17 mouse cellular contexts compared by ENCODE assay signal in genomic region chr16:91300641-91301441, GRCm38 (mm10). TPM values are rescaled to one million over a fixed set of nuclear protein-coding genes. Genes with fewer than 3 reads are reported as not detected.
DNase-seq lines count a peak whose midpoint lies in the region; ATAC-seq and TF ChIP-seq lines count a peak whose summit lies in the region.
"Had no signal": no experiment of that assay in that cellular context is flagged by ENCODE, and none has a peak within 500 bp of the region (broad histone marks: within the 10 kb centered on the region; RNA-seq: fewer than 3 reads in every experiment).

No protein-coding gene starts in this region.

- H3K4me3 ChIP-seq in layer of hippocampus, adult 2 months, result peak overlapping the region; percentile 18; the same call in 1 of the 2 replicates
- peak overlapping the region; percentile 24 for H3K4me3 ChIP-seq in forebrain, embryonic 16.5 days (replicated peaks; ENCODE audit: low read length)
- peak overlapping the region; percentile 41 for H3K4me3 ChIP-seq in midbrain, embryonic 10.5 days
- H3K4me3 ChIP-seq in neural tube, embryonic 14.5 days (ENCODE audit: low read depth, low read length), result no peak overlapping the region
- H3K4me3 ChIP-seq: heart, embryonic 15.5 days; liver, embryonic 13.5 days; stomach, embryonic 15.5 days had no signal

- H3K4me1 ChIP-seq in forebrain, embryonic 16.5 days (replicated peaks; ENCODE audit: control insufficient read depth, insufficient read depth, low read length), result peaks cover 38% of the 10 kb centered on the region
- peaks cover 76% of the 10 kb centered on the region for H3K4me1 ChIP-seq in midbrain, embryonic 10.5 days
- H3K4me1 ChIP-seq in neural tube, embryonic 14.5 days (ENCODE audit: control insufficient read depth, insufficient read depth, low read length), result no peaks in the 10 kb centered on the region
- H3K4me1 ChIP-seq: liver, embryonic 13.5 days; stomach, embryonic 15.5 days had no signal

- peaks cover 42% of the 10 kb centered on the region for H3K27me3 ChIP-seq in forebrain, embryonic 16.5 days (replicated peaks; ENCODE audit: control insufficient read depth, insufficient read depth, low read length)
- peaks cover 100% of the 10 kb centered on the region for H3K27me3 ChIP-seq in midbrain, embryonic 10.5 days (ENCODE audit: low read depth, poor library complexity, severe bottlenecking)
- H3K27me3 ChIP-seq in neural tube, embryonic 14.5 days (ENCODE audit: control insufficient read depth, insufficient read depth, low read length), result peaks cover 57% of the 10 kb centered on the region

- no peak overlapping the region for H3K27ac ChIP-seq in layer of hippocampus, adult 2 months
- no peak overlapping the region for H3K27ac ChIP-seq in forebrain, embryonic 16.5 days (ENCODE audit: low read length)
- H3K27ac ChIP-seq in midbrain, embryonic 10.5 days (replicated peaks), result peak overlapping the region; percentile 49
- H3K27ac ChIP-seq in neural tube, embryonic 14.5 days (ENCODE audit: low read depth, low read length), result no peak overlapping the region
- H3K27ac ChIP-seq: heart, embryonic 15.5 days; liver, embryonic 13.5 days; stomach, embryonic 15.5 days had no signal

- H3K9ac ChIP-seq in forebrain, embryonic 16.5 days (replicated peaks; ENCODE audit: low read depth, low read length), result no peak overlapping the region
- no peak overlapping the region for H3K9ac ChIP-seq in neural tube, embryonic 14.5 days (replicated peaks; ENCODE audit: low read depth, low read length)
- H3K9ac ChIP-seq: heart, embryonic 15.5 days; liver, embryonic 13.5 days; stomach, embryonic 15.5 days had no signal

- peak; percentile 39; the same call in 1 of the 2 replicates for ATAC-seq in forebrain, embryonic 16.5 days
- no peak for ATAC-seq in neural tube, embryonic 14.5 days (ENCODE audit: low read depth)
- no peak for ATAC-seq in inflammation-experienced regulatory T-cells, adult 6 months
- ATAC-seq: lung, postnatal 0 days had no signal

- H3K4me2 ChIP-seq in forebrain, embryonic 16.5 days (ENCODE audit: low read length), result peak overlapping the region; percentile 43
- H3K4me2 ChIP-seq in neural tube, embryonic 14.5 days (ENCODE audit: low read depth, low read length), result peak overlapping the region; percentile 17
- H3K4me2 ChIP-seq: heart, embryonic 15.5 days; liver, embryonic 13.5 days; stomach, embryonic 15.5 days had no signal

- no peaks in the 10 kb centered on the region for H3K36me3 ChIP-seq in forebrain, embryonic 16.5 days (ENCODE audit: control insufficient read depth, insufficient read depth)
- H3K36me3 ChIP-seq in midbrain, embryonic 10.5 days, result no peaks in the 10 kb centered on the region
- H3K36me3 ChIP-seq in neural tube, embryonic 14.5 days (ENCODE audit: control insufficient read depth, insufficient read depth, low read length), result no peaks in the 10 kb centered on the region
- H3K36me3 ChIP-seq: heart, embryonic 15.5 days; liver, embryonic 13.5 days; stomach, embryonic 15.5 days had no signal

- no peak for DNase-seq in layer of hippocampus, adult 2 months (ENCODE audit: low spot score in 2 of 2)
- no peak for DNase-seq in layer of hippocampus, postnatal 36 days
- DNase-seq in midbrain, embryonic 10.5 days (ENCODE audit: low spot score), result peak; percentile 46
- no peak for DNase-seq in spleen, postnatal 36 days (ENCODE audit: low spot score in 2 of 2)
- no peak for DNase-seq in spleen, adult 18-20 months
- DNase-seq: adrenal gland, adult 8-10 months; cerebellum, adult 9-11 months; kidney, postnatal 14 days; liver, embryonic 13.5 days; thymus, postnatal 25 days had no signal

- TF ChIP-seq CTCF in layer of hippocampus, adult 2 months (conservative IDR thresholded peaks at IDR 0.05), result no peak

- WGBS in forebrain, embryonic 16.5 days, result 5% methylated on average over 16 of the region's 16 CpGs
- 14% methylated on average over 16 of the region's 16 CpGs for WGBS in midbrain, embryonic 10.5 days
- 13% methylated on average over 16 of the region's 16 CpGs for WGBS in neural tube, embryonic 14.5 days

- H3K9me3 ChIP-seq in forebrain, embryonic 16.5 days (ENCODE audit: control insufficient read depth, low read length), result no peaks in the 10 kb centered on the region
- H3K9me3 ChIP-seq in midbrain, embryonic 10.5 days (replicated peaks), result no peaks in the 10 kb centered on the region
- H3K9me3 ChIP-seq in neural tube, embryonic 14.5 days (ENCODE audit: control insufficient read depth, low read length), result no peaks in the 10 kb centered on the region
- H3K9me3 ChIP-seq: heart, embryonic 15.5 days; liver, embryonic 13.5 days; stomach, embryonic 15.5 days had no signal

RNA-seq across cellular contexts. Expression of gene Olig1, which starts 31.3 kb away (rescaled TPM):
- 100 to 1,000 TPM in 1 of 2 experiments, 10 to 100 TPM in 1; 95.9 to 105 TPM for total RNA-seq in layer of hippocampus, adult 2 months (2021)
- total RNA-seq in layer of hippocampus, postnatal 36 days (2021), result 100 to 1,000 TPM; 128 to 134 TPM
- 32.3 and 39.7 TPM in 2 replicates for polyA plus RNA-seq in forebrain, embryonic 16.5 days (2015; fragmentation: Nextera tagmentation; extraction: Ambion mirVana)
- polyA plus RNA-seq in midbrain, embryonic 10.5 days (2016; fragmentation: Nextera tagmentation; extraction: Ambion mirVana), result 8.8 and 9.7 TPM in 2 replicates
- 49.3 and 62.2 TPM in 2 replicates for polyA plus RNA-seq in neural tube, embryonic 14.5 days (2014; fragmentation: Nextera tagmentation; extraction: Ambion mirVana)
- not detected for polyA plus RNA-seq in inflammation-experienced regulatory T-cells, adult 6 months (2017; shearing (Covaris generic))
- total RNA-seq: megakaryocyte-erythroid progenitor cell, adult 5-6 weeks had no signal
- polyA plus RNA-seq: lung, postnatal 0 days had no signal
